Mouse (Mus musculus): ENCODE measurements around the gene Tgtp1. TPM values are rescaled to one million over a fixed set of nuclear protein-coding genes. Genes with fewer than 3 reads are reported as not detected.
"Not testable (repeated sequence)": the region's sequence is repeated elsewhere in the genome, so short reads cannot be mapped to it uniquely, and the experiment has no call there.

Tgtp1 gene
- polyA plus RNA-seq, 1 experiment from 2014 or later: not detected

GRCm38 (mm10) chr11:48982848-48983247, 11.1 kb downstream of the Tgtp1 start:
- H3K4me1 ChIP-seq (ENCODE audit: control insufficient read depth, insufficient read depth, low read length); H3K9ac ChIP-seq (ENCODE audit: low read length); H3K27me3 ChIP-seq (ENCODE audit: control insufficient read depth, insufficient read depth, low read length); H3K27ac ChIP-seq (ENCODE audit: low read depth, low read length); H3K4me3 ChIP-seq (ENCODE audit: low read depth, low read length); ATAC-seq (ENCODE audit: insufficient read depth, low FRiP score, low TSS enrichment); H3K4me2 ChIP-seq (ENCODE audit: low read depth); DNase-seq (ENCODE audit: low spot score); H3K9me3 ChIP-seq (ENCODE audit: control insufficient read depth, low read length); H3K36me3 ChIP-seq (ENCODE audit: control insufficient read depth, insufficient read depth, low read length): not testable (repeated sequence)
- WGBS: no CpG with 5 or more reads among the region's 3 CpGs

- H3K9me3 ChIP-seq (ENCODE audit: control insufficient read depth, low read length); H3K27me3 ChIP-seq (ENCODE audit: control insufficient read depth, insufficient read depth, low read length); H3K36me3 ChIP-seq (ENCODE audit: control insufficient read depth, insufficient read depth, low read length); H3K27ac ChIP-seq (ENCODE audit: low read depth, low read length); H3K9ac ChIP-seq (ENCODE audit: low read length); H3K4me3 ChIP-seq (ENCODE audit: low read depth, low read length); ATAC-seq (ENCODE audit: insufficient read depth, low FRiP score, low TSS enrichment); H3K4me2 ChIP-seq (ENCODE audit: low read depth); DNase-seq (ENCODE audit: low spot score); H3K4me1 ChIP-seq (ENCODE audit: control insufficient read depth, insufficient read depth, low read length): not testable (repeated sequence)
- WGBS: no CpG with 5 or more reads among the region's 5 CpGs
These were observed 13.9 kb downstream of the Tgtp1 start for GRCm38 (mm10) chr11:48980052-48980451.

GRCm38 (mm10) chr11:48979251-48979650, 14.7 kb downstream of the Tgtp1 start, which contains the start of gene 9930111J21Rik1:
Gene 9930111J21Rik1, minus strand, starts transcription at chr11:48979398.
- not testable (repeated sequence) for DNase-seq (ENCODE audit: low spot score); H3K27ac ChIP-seq (ENCODE audit: low read depth, low read length); ATAC-seq (ENCODE audit: insufficient read depth, low FRiP score, low TSS enrichment); H3K9me3 ChIP-seq (ENCODE audit: control insufficient read depth, low read length); H3K4me3 ChIP-seq (ENCODE audit: low read depth, low read length); H3K4me1 ChIP-seq (ENCODE audit: control insufficient read depth, insufficient read depth, low read length); H3K9ac ChIP-seq (ENCODE audit: low read length); H3K4me2 ChIP-seq (ENCODE audit: low read depth); H3K27me3 ChIP-seq (ENCODE audit: control insufficient read depth, insufficient read depth, low read length); H3K36me3 ChIP-seq (ENCODE audit: control insufficient read depth, insufficient read depth, low read length)
- no CpG with 5 or more reads among the region's 3 CpGs for WGBS

- H3K4me2 ChIP-seq (ENCODE audit: low read depth); DNase-seq (ENCODE audit: low spot score); H3K9ac ChIP-seq (ENCODE audit: low read length); H3K36me3 ChIP-seq (ENCODE audit: control insufficient read depth, insufficient read depth, low read length); H3K27ac ChIP-seq (ENCODE audit: low read depth, low read length); H3K9me3 ChIP-seq (ENCODE audit: control insufficient read depth, low read length); ATAC-seq (ENCODE audit: insufficient read depth, low FRiP score, low TSS enrichment); H3K4me1 ChIP-seq (ENCODE audit: control insufficient read depth, insufficient read depth, low read length); H3K27me3 ChIP-seq (ENCODE audit: control insufficient read depth, insufficient read depth, low read length); H3K4me3 ChIP-seq (ENCODE audit: low read depth, low read length): not testable (repeated sequence)
- no CpG with 5 or more reads among the region's 1 CpGs for WGBS
These were observed 15.6 kb downstream of the Tgtp1 start, which contains the start of gene Olfr56 for GRCm38 (mm10) chr11:48978240-48978939. Gene Olfr56, plus strand, starts transcription at chr11:48978889.

- not testable (repeated sequence) for H3K9ac ChIP-seq (ENCODE audit: low read length); H3K27ac ChIP-seq (ENCODE audit: low read depth, low read length); H3K9me3 ChIP-seq (ENCODE audit: control insufficient read depth, low read length); DNase-seq (ENCODE audit: low spot score); H3K4me1 ChIP-seq (ENCODE audit: control insufficient read depth, insufficient read depth, low read length); H3K27me3 ChIP-seq (ENCODE audit: control insufficient read depth, insufficient read depth, low read length); ATAC-seq (ENCODE audit: insufficient read depth, low FRiP score, low TSS enrichment); H3K36me3 ChIP-seq (ENCODE audit: control insufficient read depth, insufficient read depth, low read length); H3K4me2 ChIP-seq (ENCODE audit: low read depth); H3K4me3 ChIP-seq (ENCODE audit: low read depth, low read length)
- no CpG with 5 or more reads among the region's 1 CpGs for WGBS
These were observed 19.3 kb downstream of the Tgtp1 start for GRCm38 (mm10) chr11:48974686-48975085.

- not testable (repeated sequence) for H3K27ac ChIP-seq (ENCODE audit: low read depth, low read length); H3K4me1 ChIP-seq (ENCODE audit: control insufficient read depth, insufficient read depth, low read length); H3K9ac ChIP-seq (ENCODE audit: low read length); H3K27me3 ChIP-seq (ENCODE audit: control insufficient read depth, insufficient read depth, low read length); H3K36me3 ChIP-seq (ENCODE audit: control insufficient read depth, insufficient read depth, low read length); DNase-seq (ENCODE audit: low spot score); H3K4me2 ChIP-seq (ENCODE audit: low read depth); H3K4me3 ChIP-seq (ENCODE audit: low read depth, low read length); ATAC-seq (ENCODE audit: insufficient read depth, low FRiP score, low TSS enrichment); H3K9me3 ChIP-seq (ENCODE audit: control insufficient read depth, low read length)
- 91% methylated on average over 6 of the region's 6 CpGs for WGBS
These were observed 47.9 kb downstream of the Tgtp1 start, which contains the start of gene Psme2b for GRCm38 (mm10) chr11:48946090-48946489. Gene Psme2b, minus strand, starts transcription at chr11:48946190.

- not testable (repeated sequence) for H3K9me3 ChIP-seq (ENCODE audit: control insufficient read depth, low read length); H3K4me1 ChIP-seq (ENCODE audit: control insufficient read depth, insufficient read depth, low read length); H3K9ac ChIP-seq (ENCODE audit: low read length); DNase-seq (ENCODE audit: low spot score); H3K36me3 ChIP-seq (ENCODE audit: control insufficient read depth, insufficient read depth, low read length); H3K4me3 ChIP-seq (ENCODE audit: low read depth, low read length); H3K27ac ChIP-seq (ENCODE audit: low read depth, low read length); ATAC-seq (ENCODE audit: insufficient read depth, low FRiP score, low TSS enrichment); H3K27me3 ChIP-seq (ENCODE audit: control insufficient read depth, insufficient read depth, low read length); H3K4me2 ChIP-seq (ENCODE audit: low read depth)
These were observed 54.7 kb downstream of the Tgtp1 start for GRCm38 (mm10) chr11:48939286-48939685.

Other genes starting within 250 kb of the Tgtp1 start
- gene Rack1, start 193.8 kb downstream of the Tgtp1 start, polyA plus RNA-seq (2014; fragmentation: Nextera tagmentation; extraction: Ambion mirVana): 652 and 656 TPM in 2 replicates
- gene Trim41, start 176.8 kb downstream of the Tgtp1 start, polyA plus RNA-seq (2014; fragmentation: Nextera tagmentation; extraction: Ambion mirVana): 3.6 and 4.2 TPM in 2 replicates
- 0.51 and 0.97 TPM in 2 replicates for gene Trim7, start 168.0 kb downstream of the Tgtp1 start, polyA plus RNA-seq (2014; fragmentation: Nextera tagmentation; extraction: Ambion mirVana)
- gene Gm12184, start 167.5 kb downstream of the Tgtp1 start, polyA plus RNA-seq (2014; fragmentation: Nextera tagmentation; extraction: Ambion mirVana): 10.9 and 18.2 TPM in 2 replicates
- gene Irgm1, start 122.5 kb downstream of the Tgtp1 start, polyA plus RNA-seq (2014; fragmentation: Nextera tagmentation; extraction: Ambion mirVana): 1.8 and 2.8 TPM in 2 replicates
- 0.31 TPM in 1 of 2 replicates, not detected in the other for gene Gm5431, start 92.0 kb downstream of the Tgtp1 start, polyA plus RNA-seq (2014; fragmentation: Nextera tagmentation; extraction: Ambion mirVana)
- gene Psme2b, start 48.0 kb downstream of the Tgtp1 start, polyA plus RNA-seq (2014; fragmentation: Nextera tagmentation; extraction: Ambion mirVana): 1.2 and 2.1 TPM in 2 replicates
- gene Olfr56, start 15.3 kb downstream of the Tgtp1 start, polyA plus RNA-seq (2014; fragmentation: Nextera tagmentation; extraction: Ambion mirVana): not detected in 2 replicates
- gene 9930111J21Rik1, start 14.8 kb downstream of the Tgtp1 start, polyA plus RNA-seq (2014; fragmentation: Nextera tagmentation; extraction: Ambion mirVana): 0.09 and 0.30 TPM in 2 replicates
- gene Gm12185, start 1.9 kb downstream of the Tgtp1 start, polyA plus RNA-seq (2014; fragmentation: Nextera tagmentation; extraction: Ambion mirVana): not detected in 2 replicates
- gene 9930111J21Rik2, start 57.1 kb upstream of the Tgtp1 start, polyA plus RNA-seq (2014; fragmentation: Nextera tagmentation; extraction: Ambion mirVana): 0.09 and 0.27 TPM in 2 replicates
- gene Tgtp2, start 70.0 kb upstream of the Tgtp1 start, polyA plus RNA-seq (2014; fragmentation: Nextera tagmentation; extraction: Ambion mirVana): not detected in 2 replicates
- gene Ifi47, start 82.4 kb upstream of the Tgtp1 start, polyA plus RNA-seq (2014; fragmentation: Nextera tagmentation; extraction: Ambion mirVana): 0.36 and 0.57 TPM in 2 replicates
- gene Olfr1396, start 120.7 kb upstream of the Tgtp1 start, polyA plus RNA-seq (2014; fragmentation: Nextera tagmentation; extraction: Ambion mirVana): not detected in 2 replicates
- gene Olfr1395, start 148.1 kb upstream of the Tgtp1 start, polyA plus RNA-seq (2014; fragmentation: Nextera tagmentation; extraction: Ambion mirVana): not detected in 2 replicates
- not detected in 2 replicates for gene Olfr1394, start 160.2 kb upstream of the Tgtp1 start, polyA plus RNA-seq (2014; fragmentation: Nextera tagmentation; extraction: Ambion mirVana)
- gene Btnl9, start 193.0 kb upstream of the Tgtp1 start, polyA plus RNA-seq (2014; fragmentation: Nextera tagmentation; extraction: Ambion mirVana): 0.20 and 0.21 TPM in 2 replicates
- gene Zfp62, start 209.1 kb upstream of the Tgtp1 start, polyA plus RNA-seq (2014; fragmentation: Nextera tagmentation; extraction: Ambion mirVana): 57.2 and 62.5 TPM in 2 replicates